Mouse (Mus musculus): ENCODE measurements at regions not wholly inside any gene's neighbourhood (a gene's known extent, or its start where the extent isn't known, plus 50 kb on each side); places are given as distances from the start of the nearest gene placed in this dataset.

Small RNA genes lying in the stretch of these regions (microRNA-seq; reads per million reads assigned to microRNA genes)
- gene Mir21c, result 0 reads per million in 2 experiments

Measured in heart, adult 18-20 months (tissue).